Mouse (Mus musculus) bone marrow macrophage, adult 2 months (primary cell): ENCODE measurements around the gene Tctex1d4.

Experiments used
- CTCF ChIP-seq: IDR thresholded peaks from 2 replicates; pipeline ENCODE4 v1.5.1; 2012; ENCODE audit warnings: low read depth, mild to moderate bottlenecking, low read length, moderate library complexity
- POLR2A ChIP-seq: IDR thresholded peaks from 2 replicates; pipeline ENCODE4 v1.6.1; 2012; ENCODE audit warnings: mild to moderate bottlenecking, low read depth, low read length, borderline replicate concordance

- TF ChIP-seq POLR2A (no peak), CTCF (no peak)
Observed at GRCm38 (mm10) chr4:117107813-117108523, 18.6 kb upstream of the Tctex1d4 start.
